Mouse (Mus musculus): Measurements from ENCODE around the gene AC131692.1. TPM values are rescaled to one million over a fixed set of nuclear protein-coding genes. Genes with fewer than 3 reads are reported as not detected.

Gene AC131692.1
- polyA plus RNA-seq, 1 experiment from 2014 or later, result not detected

- Histone ChIP-seq H3K27me3 (ENCODE audit: control insufficient read depth, insufficient read depth, low read length) (no peaks in the 10 kb centered on the region), H3K9me3 (ENCODE audit: control insufficient read depth, low read length) (no peaks in the 10 kb centered on the region), H3K27ac (replicated peaks in 1 of 2; ENCODE audit: control insufficient read depth in 1 of 2, insufficient read depth in 1 of 2, low read depth in 2 of 2, low read length in 2 of 2) (no peak within 1 kb of the TSS), H3K4me3 (ENCODE audit: control insufficient read depth in 1 of 2, insufficient read depth in 1 of 2, low read depth in 1 of 2, low read length in 2 of 2) (no peak within 1 kb of the TSS), H3K36me3 (ENCODE audit: control insufficient read depth, insufficient read depth, low read length) (no peaks in the 10 kb centered on the region), H3K9ac (ENCODE audit: low read length) (no peak within 1 kb of the TSS), H3K4me1 (ENCODE audit: control insufficient read depth in 2 of 2, insufficient read depth in 2 of 2, low read length in 2 of 2) (no peaks in the 10 kb centered on the region), H3K4me2 (ENCODE audit: low read length) (no peak within 1 kb of the TSS)
- WGBS, result 87% methylated on average over 7 of the region's 7 CpGs
- no peak for ATAC-seq (ENCODE audit: insufficient number of reproducible peaks, insufficient read depth, low FRiP score, low read depth)
Measured at GRCm38 (mm10) chr19:6105586-6105985, 11.4 kb downstream of the AC131692.1 start, which contains the start of gene Naaladl1. Gene Naaladl1, plus strand, starts transcription at chr19:6105782.

DNA sequence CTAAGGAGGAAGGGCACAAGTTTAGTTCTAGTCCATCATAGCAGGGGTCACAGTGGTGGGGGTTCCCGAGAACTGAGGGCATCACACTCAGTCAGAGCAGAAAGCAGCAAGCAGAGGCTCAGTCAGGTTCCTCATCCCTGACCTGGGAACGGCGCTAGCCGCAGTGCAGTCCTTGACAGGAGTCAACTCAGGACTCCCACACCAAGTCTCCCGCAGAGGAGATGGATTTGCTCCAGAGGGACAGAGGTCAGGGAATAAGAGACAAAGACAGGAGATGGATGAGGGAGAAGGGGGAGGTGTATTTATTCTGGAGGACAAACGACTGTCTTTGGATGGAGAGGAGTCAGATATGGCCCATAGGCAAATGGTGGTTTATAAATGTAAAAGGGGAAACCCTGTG is 18.9 kb downstream of the AC131692.1 start:
- peaks cover 10 to 13% of the 10 kb centered on the region in 2 experiments for H3K4me1 ChIP-seq (ENCODE audit: control insufficient read depth in 2 of 2, insufficient read depth in 2 of 2, low read length in 2 of 2)
- H3K4me3 ChIP-seq (ENCODE audit: control insufficient read depth in 1 of 2, insufficient read depth in 1 of 2, low read depth in 1 of 2, low read length in 2 of 2), result no peak overlapping the region
- no peaks in the 10 kb centered on the region for H3K9me3 ChIP-seq (ENCODE audit: control insufficient read depth, low read length)
- H3K9ac ChIP-seq (ENCODE audit: low read length), result no peak overlapping the region
- no peaks in the 10 kb centered on the region for H3K27me3 ChIP-seq (ENCODE audit: control insufficient read depth, insufficient read depth, low read length)
- no peak for ATAC-seq (ENCODE audit: insufficient number of reproducible peaks, insufficient read depth, low FRiP score, low read depth)
- WGBS, result 49% methylated on average over 6 of the region's 6 CpGs
- H3K4me2 ChIP-seq (ENCODE audit: low read length), result no peak overlapping the region
- no peak overlapping the region for H3K27ac ChIP-seq (replicated peaks in 1 of 2; ENCODE audit: control insufficient read depth in 1 of 2, insufficient read depth in 1 of 2, low read depth in 2 of 2, low read length in 2 of 2)
- H3K36me3 ChIP-seq (ENCODE audit: control insufficient read depth, insufficient read depth, low read length), result peaks cover 27% of the 10 kb centered on the region

- no peak overlapping the region for H3K27ac ChIP-seq (replicated peaks in 1 of 2; ENCODE audit: control insufficient read depth in 1 of 2, insufficient read depth in 1 of 2, low read depth in 2 of 2, low read length in 2 of 2)
- H3K9ac ChIP-seq (ENCODE audit: low read length), result peak overlapping the region; percentile 39; the same call in 1 of the 2 replicates
- peaks cover 27% of the 10 kb centered on the region for H3K36me3 ChIP-seq (ENCODE audit: control insufficient read depth, insufficient read depth, low read length)
- WGBS, result 85% methylated on average over 15 of the region's 15 CpGs
- H3K4me2 ChIP-seq (ENCODE audit: low read length), result peak overlapping the region; percentile 85; the same call in 1 of the 2 replicates
- no peak for ATAC-seq (ENCODE audit: insufficient number of reproducible peaks, insufficient read depth, low FRiP score, low read depth)
- H3K9me3 ChIP-seq (ENCODE audit: control insufficient read depth, low read length), result no peaks in the 10 kb centered on the region
- peaks cover 10 to 19% of the 10 kb centered on the region in 2 experiments for H3K4me1 ChIP-seq (ENCODE audit: control insufficient read depth in 2 of 2, insufficient read depth in 2 of 2, low read length in 2 of 2)
- no peak overlapping the region for H3K4me3 ChIP-seq (ENCODE audit: control insufficient read depth in 1 of 2, insufficient read depth in 1 of 2, low read depth in 1 of 2, low read length in 2 of 2)
- H3K27me3 ChIP-seq (ENCODE audit: control insufficient read depth, insufficient read depth, low read length), result no peaks in the 10 kb centered on the region
Measured at GRCm38 (mm10) chr19:6116113-6116850, 22.1 kb downstream of the AC131692.1 start.

DNA sequence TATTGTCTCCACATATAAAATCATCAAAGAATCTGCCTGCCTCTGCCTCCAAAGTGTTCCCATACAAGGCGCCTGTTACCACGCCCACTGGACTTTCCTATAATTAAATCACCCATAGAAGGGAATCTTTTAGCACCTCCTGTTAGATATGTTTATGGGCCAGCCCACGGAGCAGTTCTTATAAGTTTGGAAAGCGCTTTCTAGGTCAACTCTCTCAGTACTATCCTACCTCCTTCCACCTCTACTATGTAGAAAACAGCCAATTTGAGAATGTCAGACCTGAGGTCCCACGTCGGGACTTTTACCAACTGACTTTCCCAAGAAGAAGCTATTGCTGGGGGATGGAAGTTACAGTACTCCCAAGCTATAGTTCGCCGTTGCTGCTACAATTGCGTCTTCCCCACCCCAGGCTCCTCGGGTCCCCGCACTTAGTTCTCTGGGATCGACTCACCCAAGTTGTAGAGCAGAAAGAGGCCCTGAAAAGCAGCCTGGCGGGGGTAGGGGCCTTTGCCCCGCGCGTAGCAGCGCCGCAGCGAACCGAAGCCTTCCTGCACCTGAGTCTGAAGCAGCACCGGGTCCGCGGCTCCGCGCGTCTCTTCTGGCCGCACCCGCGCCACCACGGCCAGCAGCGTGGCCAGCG is 23.2 kb downstream of the AC131692.1 start:
- 4% methylated on average over 32 of the region's 32 CpGs for WGBS
- Histone ChIP-seq H3K4me1 (ENCODE audit: control insufficient read depth in 2 of 2, insufficient read depth in 2 of 2, low read length in 2 of 2) (peaks cover 10 to 19% of the 10 kb centered on the region in 2 experiments), H3K27me3 (ENCODE audit: control insufficient read depth, insufficient read depth, low read length) (no peaks in the 10 kb centered on the region), H3K9ac (ENCODE audit: low read length) (peak overlapping the region; percentile 92), H3K4me2 (ENCODE audit: low read length) (peak overlapping the region; percentile 85), H3K4me3 (ENCODE audit: control insufficient read depth in 1 of 2, insufficient read depth in 1 of 2, low read depth in 1 of 2, low read length in 2 of 2) (peak overlapping the region; percentile 66 to 78), H3K36me3 (ENCODE audit: control insufficient read depth, insufficient read depth, low read length) (peaks cover 30% of the 10 kb centered on the region), H3K27ac (replicated peaks in 1 of 2; ENCODE audit: control insufficient read depth in 1 of 2, insufficient read depth in 1 of 2, low read depth in 2 of 2, low read length in 2 of 2) (peak overlapping the region; percentile 92 to 96), H3K9me3 (ENCODE audit: control insufficient read depth, low read length) (no peaks in the 10 kb centered on the region)
- no peak for ATAC-seq (ENCODE audit: insufficient number of reproducible peaks, insufficient read depth, low FRiP score, low read depth)

- peak within 1 kb of the TSS; percentile 66 to 78 for H3K4me3 ChIP-seq (ENCODE audit: control insufficient read depth in 1 of 2, insufficient read depth in 1 of 2, low read depth in 1 of 2, low read length in 2 of 2)
- peaks cover 30% of the 10 kb centered on the region for H3K36me3 ChIP-seq (ENCODE audit: control insufficient read depth, insufficient read depth, low read length)
- H3K4me1 ChIP-seq (ENCODE audit: control insufficient read depth in 2 of 2, insufficient read depth in 2 of 2, low read length in 2 of 2), result peaks cover 10 to 19% of the 10 kb centered on the region in 2 experiments
- H3K4me2 ChIP-seq (ENCODE audit: low read length), result peak within 1 kb of the TSS; percentile 85
- WGBS, result under 1% methylated on average over 77 of the region's 77 CpGs
- H3K9me3 ChIP-seq (ENCODE audit: control insufficient read depth, low read length), result no peaks in the 10 kb centered on the region
- no peaks in the 10 kb centered on the region for H3K27me3 ChIP-seq (ENCODE audit: control insufficient read depth, insufficient read depth, low read length)
- H3K9ac ChIP-seq (ENCODE audit: low read length), result peak within 1 kb of the TSS; percentile 92
- ATAC-seq (ENCODE audit: insufficient number of reproducible peaks, insufficient read depth, low FRiP score, low read depth), result peak; percentile 74
- peak within 1 kb of the TSS; percentile 92 to 96 for H3K27ac ChIP-seq (replicated peaks in 1 of 2; ENCODE audit: control insufficient read depth in 1 of 2, insufficient read depth in 1 of 2, low read depth in 2 of 2, low read length in 2 of 2)
Measured at GRCm38 (mm10) chr19:6117986-6118676, 23.9 kb downstream of the AC131692.1 start, which contains the start of gene Sac3d1. Gene Sac3d1, minus strand, starts transcription at chr19:6118650.

- H3K27ac ChIP-seq (replicated peaks in 1 of 2; ENCODE audit: control insufficient read depth in 1 of 2, insufficient read depth in 1 of 2, low read depth in 2 of 2, low read length in 2 of 2), result peak overlapping the region; percentile 70 to 96
- H3K9me3 ChIP-seq (ENCODE audit: control insufficient read depth, low read length), result no peaks in the 10 kb centered on the region
- H3K4me1 ChIP-seq (ENCODE audit: control insufficient read depth in 2 of 2, insufficient read depth in 2 of 2, low read length in 2 of 2), result peaks cover 10 to 19% of the 10 kb centered on the region in 2 experiments
- peak overlapping the region; percentile 85 for H3K4me2 ChIP-seq (ENCODE audit: low read length)
- H3K36me3 ChIP-seq (ENCODE audit: control insufficient read depth, insufficient read depth, low read length), result peaks cover 33% of the 10 kb centered on the region
- H3K27me3 ChIP-seq (ENCODE audit: control insufficient read depth, insufficient read depth, low read length), result no peaks in the 10 kb centered on the region
- ATAC-seq (ENCODE audit: insufficient number of reproducible peaks, insufficient read depth, low FRiP score, low read depth), result 0 out of 2 replicates have a peak, but pooled peaks have one; percentile 2
- peak overlapping the region; percentile 92 for H3K9ac ChIP-seq (ENCODE audit: low read length)
- WGBS, result 1% methylated on average over 8 of the region's 8 CpGs
- peak overlapping the region; percentile 66 to 78 for H3K4me3 ChIP-seq (ENCODE audit: control insufficient read depth in 1 of 2, insufficient read depth in 1 of 2, low read depth in 1 of 2, low read length in 2 of 2)
Measured at GRCm38 (mm10) chr19:6118677-6119185, 24.5 kb downstream of the AC131692.1 start.

DNA sequence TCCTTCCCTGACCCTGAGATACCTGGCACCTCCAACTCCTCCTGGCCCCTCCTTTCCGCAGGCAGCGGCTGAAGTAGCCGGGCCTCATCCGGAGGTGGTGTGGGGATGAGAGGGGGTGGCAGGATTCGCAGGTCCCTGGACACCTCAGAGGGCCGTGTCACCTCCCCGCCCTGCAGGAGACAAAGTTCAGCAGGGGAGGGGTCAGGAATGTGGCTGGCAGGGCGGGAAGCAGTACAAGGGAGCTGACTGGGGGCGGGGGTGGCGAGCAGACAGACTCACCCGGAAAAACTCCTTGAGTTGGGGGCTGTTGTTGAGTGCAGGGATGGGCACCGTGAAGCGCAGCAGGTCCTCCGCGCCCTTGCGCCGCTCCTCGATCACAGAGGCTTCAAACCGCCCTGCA is 27.5 kb downstream of the AC131692.1 start:
- H3K36me3 ChIP-seq (ENCODE audit: control insufficient read depth, insufficient read depth, low read length), result 0 out of 2 replicates have a peak, but pooled peaks cover 10% of the 10 kb centered on the region
- H3K4me1 ChIP-seq (ENCODE audit: control insufficient read depth in 2 of 2, insufficient read depth in 2 of 2, low read length in 2 of 2), result peaks cover 3 to 12% of the 10 kb centered on the region in 2 experiments
- WGBS, result 25% methylated on average over 19 of the region's 19 CpGs
- H3K9ac ChIP-seq (ENCODE audit: low read length), result no peak overlapping the region
- H3K9me3 ChIP-seq (ENCODE audit: control insufficient read depth, low read length), result no peaks in the 10 kb centered on the region
- ATAC-seq (ENCODE audit: insufficient number of reproducible peaks, insufficient read depth, low FRiP score, low read depth), result no peak
- H3K4me3 ChIP-seq (ENCODE audit: control insufficient read depth in 1 of 2, insufficient read depth in 1 of 2, low read depth in 1 of 2, low read length in 2 of 2), result no peak overlapping the region
- no peak overlapping the region for H3K27ac ChIP-seq (replicated peaks in 1 of 2; ENCODE audit: control insufficient read depth in 1 of 2, insufficient read depth in 1 of 2, low read depth in 2 of 2, low read length in 2 of 2)
- no peaks in the 10 kb centered on the region for H3K27me3 ChIP-seq (ENCODE audit: control insufficient read depth, insufficient read depth, low read length)
- no peak overlapping the region for H3K4me2 ChIP-seq (ENCODE audit: low read length)

All from heart, embryonic 14.5 days (tissue).